Comparison of ENCODE assay signal across 8 mouse cellular contexts in the genomic region with DNA sequence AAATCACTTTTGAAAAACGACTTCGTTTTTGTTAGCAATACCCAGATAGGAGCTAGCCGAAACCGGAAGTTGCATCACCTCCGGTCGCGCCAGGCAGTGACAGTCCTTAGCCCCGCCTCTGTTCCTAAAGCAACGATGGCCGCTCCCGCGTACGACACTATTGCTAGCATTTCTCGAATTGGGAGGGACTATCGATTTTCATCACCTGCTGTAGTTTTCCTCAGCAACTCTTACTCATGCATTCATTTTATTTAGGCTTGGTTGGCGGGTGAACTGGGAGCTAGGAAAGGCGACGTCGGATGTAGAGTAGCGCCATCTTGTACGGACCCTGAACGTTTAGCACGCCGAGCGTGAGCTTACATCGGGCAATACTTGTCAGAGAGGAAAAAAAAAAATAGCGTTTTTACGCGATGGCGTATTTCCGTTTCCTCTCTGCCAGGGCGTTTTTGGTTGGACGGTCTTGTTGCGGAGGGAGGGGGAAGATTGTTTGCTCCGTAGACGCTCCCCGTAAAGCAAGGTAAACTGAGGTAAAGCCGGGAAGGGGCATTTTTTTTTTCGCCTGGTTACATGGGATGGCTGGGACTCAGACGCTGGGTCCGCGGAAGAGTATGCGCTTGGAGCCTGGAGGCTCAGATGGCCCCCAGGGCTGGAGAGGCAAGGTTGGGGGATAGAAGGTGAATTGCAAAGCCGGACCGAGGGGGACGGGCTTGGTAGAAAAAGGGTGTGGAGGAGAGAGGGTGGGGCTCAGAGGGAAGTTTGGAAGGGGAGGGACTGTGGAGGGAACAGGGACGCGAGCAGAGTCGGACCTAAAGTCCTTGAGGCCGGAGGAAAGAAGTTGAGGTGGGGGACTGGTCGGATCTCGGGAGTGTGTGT. TPM values are rescaled to one million over a fixed set of nuclear protein-coding genes. Genes with fewer than 3 reads are reported as not detected.
A peak's percentile ranks its signal among the peaks of the same experiment; 100 is the strongest.
DNase-seq lines count a peak whose midpoint lies in the region; ATAC-seq and TF ChIP-seq lines count a peak whose summit lies in the region.

A gene (minus strand): TSS at position 64 of the 873 bp plus-strand sequence.
A gene (plus strand): TSS at position 449 of the 873 bp plus-strand sequence.

- H3K9ac ChIP-seq in CH12.LX (ENCODE audit: insufficient read depth, low read depth): peak within 1 kb of the TSS; percentile 98
- peak within 1 kb of the TSS; percentile 89 for H3K9ac ChIP-seq in forebrain, embryonic 11.5 days (ENCODE audit: low read length)
- H3K9ac ChIP-seq in heart, embryonic 16.5 days (ENCODE audit: low read length): peak within 1 kb of the TSS; percentile 83
- peak within 1 kb of the TSS; percentile 86 for H3K9ac ChIP-seq in liver, embryonic 15.5 days
- peak within 1 kb of the TSS; percentile 85 for H3K9ac ChIP-seq in neural tube, embryonic 12.5 days

- peak within 1 kb of the TSS; percentile 84 to 100 (median 95) for H3K4me3 ChIP-seq in CH12.LX (replicated peaks in 1 of 3; ENCODE audit: low read depth in 2 of 3, low read length in 2 of 3, poor library complexity in 1 of 3)
- H3K4me3 ChIP-seq in forebrain, embryonic 11.5 days (ENCODE audit: low read depth, low read length): peak within 1 kb of the TSS; percentile 87
- H3K4me3 ChIP-seq in heart, embryonic 16.5 days (ENCODE audit: low read length): peak within 1 kb of the TSS; percentile 65
- H3K4me3 ChIP-seq in liver, embryonic 15.5 days (replicated peaks): peak within 1 kb of the TSS; percentile 82
- H3K4me3 ChIP-seq in neural tube, embryonic 12.5 days: peak within 1 kb of the TSS; percentile 72

- no peaks in the 10 kb centered on the region for H3K27me3 ChIP-seq in CH12.LX (replicated peaks)
- no peaks in the 10 kb centered on the region for H3K27me3 ChIP-seq in forebrain, embryonic 11.5 days (ENCODE audit: control insufficient read depth, insufficient read depth, low read length)
- H3K27me3 ChIP-seq in heart, embryonic 16.5 days (ENCODE audit: control insufficient read depth, insufficient read depth, low read length): no peaks in the 10 kb centered on the region
- H3K27me3 ChIP-seq in liver, embryonic 15.5 days: no peaks in the 10 kb centered on the region
- no peaks in the 10 kb centered on the region for H3K27me3 ChIP-seq in neural tube, embryonic 12.5 days (replicated peaks)

- no peak for TF ChIP-seq EP300 in CH12.LX (IDR thresholded peaks at IDR 0.05; ENCODE audit: low read length)

- TF ChIP-seq POLR2A in CH12.LX (IDR thresholded peaks at IDR 0.05; ENCODE audit: low read depth, low read length): peak; percentile 89

- peaks cover 56% of the 10 kb centered on the region for H3K79me2 ChIP-seq in CH12.LX (replicated peaks; ENCODE audit: control insufficient read depth, extremely low read depth, insufficient read depth, poor library complexity, severe bottlenecking)

- peaks cover 31 to 61% of the 10 kb centered on the region in 2 experiments for H3K36me3 ChIP-seq in CH12.LX (replicated peaks in 1 of 2; ENCODE audit: control insufficient read depth in 1 of 2, insufficient read depth in 1 of 2, low read length in 1 of 2)
- no peaks in the 10 kb centered on the region; the same call in 1 of the 2 replicates for H3K36me3 ChIP-seq in forebrain, embryonic 11.5 days (ENCODE audit: control insufficient read depth, insufficient read depth, low read length)
- peaks cover 15% of the 10 kb centered on the region for H3K36me3 ChIP-seq in heart, embryonic 16.5 days (ENCODE audit: control insufficient read depth, insufficient read depth)
- peaks cover 42% of the 10 kb centered on the region for H3K36me3 ChIP-seq in liver, embryonic 15.5 days (replicated peaks)
- peaks cover 31% of the 10 kb centered on the region for H3K36me3 ChIP-seq in neural tube, embryonic 12.5 days

- H3K4me2 ChIP-seq in CH12.LX (ENCODE audit: insufficient read depth, low read depth, poor library complexity, severe bottlenecking): peak within 1 kb of the TSS; percentile 95
- peak within 1 kb of the TSS; percentile 92 for H3K4me2 ChIP-seq in forebrain, embryonic 11.5 days (ENCODE audit: low read depth, low read length, severe bottlenecking)
- H3K4me2 ChIP-seq in heart, embryonic 16.5 days (ENCODE audit: low read depth, low read length): peak within 1 kb of the TSS; percentile 97
- peak within 1 kb of the TSS; percentile 86 for H3K4me2 ChIP-seq in liver, embryonic 15.5 days
- peak within 1 kb of the TSS; percentile 99 for H3K4me2 ChIP-seq in neural tube, embryonic 12.5 days (replicated peaks)

- TF ChIP-seq RAD21 in CH12.LX (IDR thresholded peaks at IDR 0.05; ENCODE audit: low read depth, low read length): no peak

- DNase-seq in CH12.LX (ENCODE audit: extremely low read depth): peak; percentile 98
- DNase-seq in c-Kit-positive CD71-negative TER-119-negative erythroid progenitor cells, embryonic 14.5 days (ENCODE audit: low read depth): peak; percentile 87
- DNase-seq in forebrain, embryonic 11.5 days (ENCODE audit: low spot score): peak; percentile 89
- DNase-seq in kidney, postnatal 36 days: peak; percentile 94 to 95
- DNase-seq in telencephalon, adult 2 months (ENCODE audit: low read depth, low spot score): peak; percentile 99

- peak within 1 kb of the TSS; percentile 95 for H3K27ac ChIP-seq in CH12.LX (ENCODE audit: insufficient read depth, low read depth)
- peak within 1 kb of the TSS; percentile 37 for H3K27ac ChIP-seq in forebrain, embryonic 11.5 days (ENCODE audit: low read depth, low read length)
- peak within 1 kb of the TSS; percentile 77 for H3K27ac ChIP-seq in heart, embryonic 16.5 days (ENCODE audit: low read length)
- H3K27ac ChIP-seq in liver, embryonic 15.5 days (replicated peaks): peak within 1 kb of the TSS; percentile 95
- no peak within 1 kb of the TSS for H3K27ac ChIP-seq in neural tube, embryonic 12.5 days

- peak; percentile 92 for ATAC-seq in forebrain, embryonic 11.5 days (replicated peaks; ENCODE audit: low FRiP score)
- peak; percentile 89 for ATAC-seq in heart, embryonic 16.5 days (replicated peaks; ENCODE audit: extremely low read depth, insufficient read depth, low FRiP score)
- ATAC-seq in liver, embryonic 15.5 days (ENCODE audit: insufficient read depth): peak; percentile 92
- peak; percentile 92 for ATAC-seq in neural tube, embryonic 12.5 days (ENCODE audit: low FRiP score, low read depth)

- H3K4me1 ChIP-seq in CH12.LX (ENCODE audit: control insufficient read depth in 1 of 2, insufficient read depth in 2 of 2): peaks cover 14 to 43% of the 10 kb centered on the region in 2 experiments
- peaks cover 11% of the 10 kb centered on the region; the same call in 1 of the 2 replicates for H3K4me1 ChIP-seq in forebrain, embryonic 11.5 days (replicated peaks; ENCODE audit: control insufficient read depth, insufficient read depth, low read length)
- peaks cover 38% of the 10 kb centered on the region for H3K4me1 ChIP-seq in heart, embryonic 16.5 days (ENCODE audit: control insufficient read depth, insufficient read depth, low read length)
- H3K4me1 ChIP-seq in liver, embryonic 15.5 days (replicated peaks): peaks cover 52% of the 10 kb centered on the region
- peaks cover 31% of the 10 kb centered on the region for H3K4me1 ChIP-seq in neural tube, embryonic 12.5 days

- in situ Hi-C loops in CH12.LX (cut with MboI; ENCODE audit: low pct_ligation_motif_present, low pct_unique_long_range_greater_than_20kb, low sequenced_read_pairs): loop anchor here (25.0 kb wide), 1 partner anchor 818 kb away; a partner anchor contains a TSS

- no peak for TF ChIP-seq CTCF in CH12.LX (conservative IDR thresholded peaks at IDR 0.05 in 1 of 2, IDR thresholded peaks at IDR 0.05 in 1 of 2; ENCODE audit: low read depth in 2 of 2, low read length in 2 of 2)

- dilution Hi-C loops in CH12.LX (cut with MboI; ENCODE audit: extremely low pct_ligation_motif_present, extremely low pct_unique_long_range_greater_than_20kb, low sequenced_read_pairs): no loop called here

- peaks cover 4% of the 10 kb centered on the region for H3K9me3 ChIP-seq in CH12.LX (replicated peaks; ENCODE audit: low read length)
- H3K9me3 ChIP-seq in forebrain, embryonic 11.5 days (ENCODE audit: control insufficient read depth, low read length): no peaks in the 10 kb centered on the region
- peaks cover 4% of the 10 kb centered on the region for H3K9me3 ChIP-seq in heart, embryonic 16.5 days (replicated peaks; ENCODE audit: control insufficient read depth, low read length)
- no peaks in the 10 kb centered on the region for H3K9me3 ChIP-seq in liver, embryonic 15.5 days (replicated peaks)
- H3K9me3 ChIP-seq in neural tube, embryonic 12.5 days: no peaks in the 10 kb centered on the region

- 0% methylated on average over 52 of the region's 52 CpGs for WGBS in forebrain, embryonic 11.5 days
- WGBS in heart, embryonic 16.5 days: under 1% methylated on average over 52 of the region's 52 CpGs
- under 1% methylated on average over 52 of the region's 52 CpGs for WGBS in liver, embryonic 15.5 days (ENCODE audit: insufficient replicate concordance)
- under 1% methylated on average over 52 of the region's 52 CpGs for WGBS in neural tube, embryonic 12.5 days

TF ChIP-seq in CH12.LX, 34 proteins besides CTCF, POLR2A, EP300 and RAD21 (continues in another document):
- peak; percentile 58 for TF ChIP-seq MAZ (IDR thresholded peaks at IDR 0.05; ENCODE audit: low read depth, low read length)
- peak; percentile 66; the same call in 1 of the 2 replicates for TF ChIP-seq MYC (IDR thresholded peaks at IDR 0.05; ENCODE audit: low read depth, low read length)
- peak; percentile 47; the same call in 1 of the 2 replicates for TF ChIP-seq GABPA (IDR thresholded peaks at IDR 0.05; ENCODE audit: insufficient replicate concordance, low read depth, low read length)
- peak; percentile 28; the same call in 1 of the 2 replicates for TF ChIP-seq MAFK (IDR thresholded peaks at IDR 0.05; ENCODE audit: insufficient replicate concordance, low read length)
- TF ChIP-seq E2F4 (IDR thresholded peaks at IDR 0.05; ENCODE audit: insufficient replicate concordance, low read depth, low read length): peak; percentile 95

RNA-seq across cellular contexts. Expression of the first gene that starts in this region (rescaled TPM):
- total RNA-seq in CH12.LX (2012; rRNA removed): 34.9 and 43.7 TPM in 2 replicates
- total RNA-seq in CH12.LX (2014; rRNA removed): 38.8 and 40.5 TPM in 2 replicates
- polyA plus RNA-seq in CH12.LX (2012; ENCODE audit: insufficient read length, low read depth): 27.4 and 31.2 TPM in 2 replicates
- 30.6 and 33.2 TPM in 2 replicates for polyA plus RNA-seq in forebrain, embryonic 11.5 days (2014; fragmentation: Nextera tagmentation; extraction: Ambion mirVana)
- polyA plus RNA-seq in heart, embryonic 16.5 days (2015; fragmentation: Nextera tagmentation; extraction: Ambion mirVana): 38.8 and 40.5 TPM in 2 replicates
- polyA plus RNA-seq in liver, embryonic 15.5 days (2015; fragmentation: Nextera tagmentation; extraction: Ambion mirVana): 35.0 and 36.0 TPM in 2 replicates
- polyA plus RNA-seq in neural tube, embryonic 12.5 days (2016; fragmentation: Nextera tagmentation; extraction: Ambion mirVana): 32.0 and 32.2 TPM in 2 replicates

RNA-seq across cellular contexts. Expression of the second gene that starts in this region (rescaled TPM):
- 26.1 and 27.7 TPM in 2 replicates for total RNA-seq in CH12.LX (2012; rRNA removed)
- total RNA-seq in CH12.LX (2014; rRNA removed): 18.1 and 18.6 TPM in 2 replicates
- 22.2 and 22.8 TPM in 2 replicates for polyA plus RNA-seq in CH12.LX (2012; ENCODE audit: insufficient read length, low read depth)
- 36.7 and 41.0 TPM in 2 replicates for polyA plus RNA-seq in forebrain, embryonic 11.5 days (2014; fragmentation: Nextera tagmentation; extraction: Ambion mirVana)
- 32.0 and 32.5 TPM in 2 replicates for polyA plus RNA-seq in heart, embryonic 16.5 days (2015; fragmentation: Nextera tagmentation; extraction: Ambion mirVana)
- polyA plus RNA-seq in liver, embryonic 15.5 days (2015; fragmentation: Nextera tagmentation; extraction: Ambion mirVana): 16.7 and 19.0 TPM in 2 replicates
- 51.5 and 52.8 TPM in 2 replicates for polyA plus RNA-seq in neural tube, embryonic 12.5 days (2016; fragmentation: Nextera tagmentation; extraction: Ambion mirVana)
